Mouse (Mus musculus) ES-E14 (cell line): ENCODE measurements around the gene Pkd1. TPM values are rescaled to one million over a fixed set of nuclear protein-coding genes. Genes with fewer than 3 reads are reported as not detected.

Experiments
- DNase-seq: peaks from one replicate; pipeline ENCODE4 v3.0.0-alpha.2; 2013; ENCODE audit warnings: low read depth, low spot score
- H3K27ac ChIP-seq: 2 replicates; pipeline ENCODE4 v1.5.1; 2012; ENCODE audit warnings: low read depth, mild to moderate bottlenecking, low read length, moderate library complexity, mixed read lengths; ENCODE audit not compliant: poor library complexity, insufficient read depth, severe bottlenecking
- H3K36me3 ChIP-seq: 2 replicates; pipeline ENCODE4 v1.6.1; 2012; ENCODE audit warnings: mild to moderate bottlenecking, low read length, moderate library complexity, mixed read lengths; ENCODE audit not compliant: control insufficient read depth, poor library complexity, insufficient read depth, severe bottlenecking
- H3K4me1 ChIP-seq, 2 experiments: fragments of 150-350 bp in 1 of 2; sonication (generic) in 1 of 2; 2 replicates each; pipeline ENCODE4 v1.6.1; 2012; ENCODE audit warnings: low read length in 2 of 2, mild to moderate bottlenecking in 1 of 2, mixed read lengths in 1 of 2; ENCODE audit not compliant: control insufficient read depth in 2 of 2, insufficient read depth in 2 of 2, poor library complexity in 1 of 2
- H3K4me3 ChIP-seq, 2 experiments: fragments of 150-350 bp in 1 of 2; sonication (generic) in 1 of 2; 2 replicates each; pipeline ENCODE4 v1.5.1; 2012; ENCODE audit warnings: low read length in 2 of 2, low read depth in 1 of 2, mild to moderate bottlenecking in 1 of 2, mixed read lengths in 1 of 2; ENCODE audit not compliant: insufficient read depth in 1 of 2, poor library complexity in 1 of 2, severe bottlenecking in 1 of 2
- H3K9ac ChIP-seq: 2 replicates; pipeline ENCODE4 v1.6.1; 2012; ENCODE audit warnings: low read depth, mild to moderate bottlenecking, low read length, mixed read lengths; ENCODE audit not compliant: poor library complexity, insufficient read depth, severe bottlenecking
- H3K9me3 ChIP-seq: fragments of 150-350 bp; sonication (generic); 2 replicates; pipeline ENCODE4 v1.6.1; 2012; ENCODE audit warnings: low read depth, mild to moderate bottlenecking, low read length; ENCODE audit not compliant: control insufficient read depth, insufficient read depth
- CHD2 ChIP-seq: IDR thresholded peaks from 2 replicates; pipeline ENCODE4 v1.6.1; 2014; ENCODE audit warnings: mild to moderate bottlenecking, low read depth, low read length, inconsistent platforms
- HCFC1 ChIP-seq: IDR thresholded peaks from 2 replicates; pipeline ENCODE4 v1.6.1; 2012; ENCODE audit warnings: low read length, inconsistent platforms, borderline replicate concordance; ENCODE audit not compliant: insufficient read depth
- MAFK ChIP-seq: IDR thresholded peaks from 2 replicates; pipeline ENCODE4 v1.6.1; 2014; ENCODE audit warnings: mild to moderate bottlenecking, low read depth, low read length, inconsistent platforms; ENCODE audit not compliant: insufficient read depth
- ZC3H11A ChIP-seq: IDR thresholded peaks from 2 replicates; pipeline ENCODE4 v1.6.1; 2012; ENCODE audit warnings: low read depth, mild to moderate bottlenecking, inconsistent platforms, low read length, borderline replicate concordance
- ZNF384 ChIP-seq: IDR thresholded peaks from 2 replicates; pipeline ENCODE4 v1.6.1; 2012; ENCODE audit warnings: low read depth, low read length, inconsistent platforms
- in situ Hi-C, 2 experiments: fragments of 600-800 bp; cut with MboI; formaldehyde crosslinking; loops; one replicate each; pipeline ENCODE4 v1.15.1; 2025; ENCODE audit warnings: low sequenced_read_pairs in 2 of 2, inconsistent platforms in 1 of 2; ENCODE audit not compliant: unreplicated experiment in 2 of 2
- total RNA-seq: library from RNA; depleted of rRNA; stranded (reverse); fragments of 300-350 nt; gene quantifications from 2 replicates; pipeline ENCODE4 v1.2.3, GENCODE M21; 2012

Pkd1 gene
- total RNA-seq, 1 experiment: 27.8 TPM

DNA sequence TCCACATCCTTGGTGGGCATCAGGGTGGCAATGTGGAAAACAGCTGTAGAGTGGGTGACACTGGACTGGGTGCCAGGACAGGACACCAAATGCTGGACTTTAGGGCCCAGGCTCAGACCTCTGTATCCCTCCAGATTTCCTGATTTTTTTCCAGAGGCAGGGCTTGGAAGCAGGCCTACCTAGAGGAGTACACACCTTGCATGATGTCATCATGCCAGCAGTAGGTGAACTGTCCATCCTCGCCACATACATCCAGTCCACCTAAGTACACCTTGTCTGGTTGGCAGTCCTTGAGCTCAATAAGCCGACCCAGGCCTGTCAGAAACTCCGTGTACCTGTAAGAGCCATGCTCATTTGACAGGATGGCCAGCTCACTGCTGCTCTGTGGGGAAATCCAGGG lies 48.4 kb downstream of the Pkd1 start:
- in situ Hi-C loops: no loop called here
- DNase-seq: no peak
- H3K9me3 ChIP-seq: no peaks in the 10 kb centered on the region

DNA sequence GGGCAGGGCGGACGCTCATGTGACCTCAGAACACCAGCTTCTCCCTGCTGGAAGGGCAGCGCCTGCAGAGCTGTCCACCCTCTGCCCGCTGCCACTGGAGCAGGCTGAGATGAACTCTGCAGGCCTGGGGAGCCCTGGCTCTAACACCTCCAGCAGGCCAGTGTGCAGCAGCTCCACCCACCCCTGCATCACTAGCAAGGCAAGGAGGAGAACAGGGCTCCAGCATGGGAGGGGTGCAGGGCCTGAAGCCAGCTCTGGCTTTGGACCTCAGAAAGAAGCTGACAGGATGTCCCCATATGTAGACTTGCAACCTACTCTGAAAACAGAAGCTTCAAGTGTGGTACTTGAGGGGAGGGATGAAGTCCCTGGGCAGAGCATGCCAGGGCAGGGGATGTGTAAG lies 50.9 kb downstream of the Pkd1 start:
- TF ChIP-seq CHD2 (no peak), HCFC1 (no peak), ZC3H11A (no peak), MAFK (no peak), ZNF384 (no peak)
- no peaks in the 10 kb centered on the region for H3K9me3 ChIP-seq
- no peak overlapping the region for H3K9ac ChIP-seq
- peaks cover 78% of the 10 kb centered on the region for H3K36me3 ChIP-seq
- in situ Hi-C loops: no loop called here
- H3K4me1 ChIP-seq: peaks cover 0 to 2% of the 10 kb centered on the region in 2 experiments; a peak in 2 of 4 replicates
- H3K4me3 ChIP-seq: no peak overlapping the region
- no peak for DNase-seq
- H3K27ac ChIP-seq: no peak overlapping the region

More for the DNA sequence above, 48.4 kb downstream of the Pkd1 start:
- no peak overlapping the region for H3K4me3 ChIP-seq
- H3K36me3 ChIP-seq: peaks cover 82% of the 10 kb centered on the region
- no peak overlapping the region for H3K27ac ChIP-seq
- H3K9ac ChIP-seq: no peak overlapping the region
- TF ChIP-seq CHD2 (no peak), MAFK (no peak), ZNF384 (no peak), HCFC1 (no peak), ZC3H11A (no peak)
- peaks cover 0 to 10% of the 10 kb centered on the region in 2 experiments; a peak in 2 of 4 replicates for H3K4me1 ChIP-seq

DNA sequence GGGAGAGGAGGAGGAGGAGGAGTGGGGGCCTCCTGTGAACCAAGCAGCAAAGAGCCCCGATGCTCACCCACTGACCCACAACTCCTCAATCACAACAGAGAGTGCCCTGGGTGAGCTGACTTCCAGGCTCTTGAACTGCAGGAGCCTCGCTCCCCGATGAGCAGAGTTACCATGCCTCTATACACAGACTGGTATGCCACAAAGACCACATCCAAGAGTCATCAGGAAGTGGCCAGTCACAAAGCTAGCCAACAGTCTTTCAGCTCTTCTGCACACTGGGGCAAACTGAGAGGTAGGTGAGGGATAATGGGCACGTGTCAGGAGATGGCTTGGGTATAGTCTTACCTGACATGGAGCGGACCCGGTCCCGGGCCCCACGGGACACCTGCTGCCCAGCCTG lies 54.3 kb downstream of the Pkd1 start:
- Histone ChIP-seq H3K4me1 (peaks cover 0 to 6% of the 10 kb centered on the region in 2 experiments; a peak in 2 of 4 replicates), H3K36me3 (peaks cover 74% of the 10 kb centered on the region), H3K9me3 (no peaks in the 10 kb centered on the region), H3K4me3 (no peak overlapping the region), H3K27ac (no peak overlapping the region), H3K9ac (no peak overlapping the region)
- no peak for DNase-seq
- TF ChIP-seq HCFC1: no peak
- no peak for TF ChIP-seq CHD2
- no peak for TF ChIP-seq ZNF384
- no peak for TF ChIP-seq MAFK
- no peak for TF ChIP-seq ZC3H11A
- in situ Hi-C loops: no loop called here

DNA sequence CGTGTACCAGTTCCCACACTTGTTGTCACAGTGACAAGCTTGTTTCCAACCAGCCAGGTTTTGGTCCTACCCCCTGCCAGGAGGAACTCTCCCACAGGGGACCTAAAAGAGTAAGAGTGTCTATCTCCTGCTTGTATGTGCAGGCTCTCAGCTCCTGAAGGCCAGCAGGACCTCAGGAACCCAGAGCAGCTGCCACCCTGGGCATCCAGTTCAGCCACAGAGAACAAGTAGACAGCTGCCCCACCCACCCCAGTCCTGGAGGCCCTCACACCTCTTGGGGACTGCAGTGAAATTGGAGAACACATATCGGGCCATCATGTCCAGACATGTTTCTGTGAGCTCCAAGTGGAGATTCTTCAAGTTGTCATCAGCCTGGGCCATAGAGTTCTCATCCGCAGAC lies 54.9 kb downstream of the Pkd1 start:
- DNase-seq: no peak
- in situ Hi-C loops: no loop called here
- TF ChIP-seq CHD2 (no peak), MAFK (no peak), HCFC1 (no peak), ZNF384 (no peak), ZC3H11A (no peak)
- peaks cover 68% of the 10 kb centered on the region for H3K36me3 ChIP-seq
- H3K4me1 ChIP-seq: peaks cover 0 to 6% of the 10 kb centered on the region in 2 experiments; a peak in 2 of 4 replicates
- H3K4me3 ChIP-seq: no peak overlapping the region
- H3K9ac ChIP-seq: no peak overlapping the region
- peak overlapping the region; percentile 38; the same call in 1 of the 2 replicates for H3K27ac ChIP-seq
- no peaks in the 10 kb centered on the region for H3K9me3 ChIP-seq

DNA sequence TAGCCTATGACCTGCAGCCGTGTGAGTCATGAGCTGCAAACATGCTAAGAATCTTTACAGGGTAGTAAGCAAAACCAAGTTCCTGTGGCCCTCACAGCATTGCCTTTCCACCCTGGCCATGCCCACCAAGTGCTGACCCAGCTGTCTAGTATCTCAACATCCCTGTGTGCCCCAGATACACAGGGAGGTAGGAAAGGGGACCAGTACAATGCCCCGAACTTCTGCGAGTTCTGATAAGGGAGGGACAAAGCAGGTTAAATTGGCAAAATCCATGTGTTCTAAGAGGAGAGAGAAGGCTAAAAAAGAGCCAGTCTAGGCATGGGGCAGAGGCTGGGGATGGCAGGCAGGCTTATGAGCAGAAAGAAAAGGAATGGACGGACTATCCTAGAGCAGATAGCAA lies 58.7 kb downstream of the Pkd1 start:
- H3K36me3 ChIP-seq: peaks cover 48% of the 10 kb centered on the region
- no peaks in the 10 kb centered on the region for H3K9me3 ChIP-seq
- no peak overlapping the region for H3K9ac ChIP-seq
- H3K4me3 ChIP-seq: no peak overlapping the region
- in situ Hi-C loops: no loop called here
- no peak overlapping the region for H3K27ac ChIP-seq
- H3K4me1 ChIP-seq: peaks cover 0 to 6% of the 10 kb centered on the region in 2 experiments; a peak in 2 of 4 replicates
- TF ChIP-seq ZNF384 (no peak), HCFC1 (no peak), MAFK (no peak)
- DNase-seq: no peak
